Mouse (Mus musculus) kidney, postnatal 0 days (tissue): ENCODE results near the gene Avil. TPM values are rescaled to one million over a fixed set of nuclear protein-coding genes. Genes with fewer than 3 reads are reported as not detected.

Source experiments
- ATAC-seq: fragments of 200-750 bp; cut with Nextera tagmentation; replicated peaks from 2 replicates; pipeline ENCODE4 v1.8.0; 2017; ENCODE audit warnings: low read depth, moderate number of reproducible peaks, moderate TSS enrichment, moderate library complexity; ENCODE audit not compliant: low FRiP score
- DNase-seq: peaks from one replicate; pipeline ENCODE4 v3.0.0-alpha.2; 2016; ENCODE audit warnings: low spot score
- H3K27ac ChIP-seq: fragments of 300-500 bp; sonication (generic); 2 replicates; pipeline ENCODE4 v1.5.1; 2014; ENCODE audit warnings: mild to moderate bottlenecking
- H3K27me3 ChIP-seq: fragments of 300-500 bp; sonication (generic); 2 replicates; pipeline ENCODE4 v1.6.1; 2014; ENCODE audit warnings: low read length, mixed read lengths; ENCODE audit not compliant: insufficient read depth
- H3K36me3 ChIP-seq: fragments of 300-500 bp; sonication (generic); 2 replicates; pipeline ENCODE4 v1.6.1; 2014; ENCODE audit warnings: low read length, mixed read lengths; ENCODE audit not compliant: insufficient read depth
- H3K4me1 ChIP-seq: fragments of 300-500 bp; sonication (generic); replicated peaks from 2 replicates; pipeline ENCODE4 v1.6.1; 2014; ENCODE audit warnings: antibody characterized with exemption, low read length, mixed read lengths; ENCODE audit not compliant: insufficient read depth
- H3K4me2 ChIP-seq: fragments of 300-500 bp; sonication (generic); 2 replicates; pipeline ENCODE4 v1.6.1; 2014; ENCODE audit warnings: mild to moderate bottlenecking, low read length, moderate library complexity, mixed read lengths
- H3K4me3 ChIP-seq: fragments of 300-500 bp; sonication (generic); replicated peaks from 2 replicates; pipeline ENCODE4 v1.5.1; 2014; ENCODE audit warnings: low read depth, low read length
- H3K9ac ChIP-seq: fragments of 300-500 bp; sonication (generic); 2 replicates; pipeline ENCODE4 v1.6.1; 2014; ENCODE audit warnings: low read depth, low read length
- H3K9me3 ChIP-seq: fragments of 300-500 bp; sonication (generic); replicated peaks from 2 replicates; pipeline ENCODE4 v1.6.1; 2016; ENCODE audit warnings: low read length, inconsistent platforms, mixed read lengths
- CTCF ChIP-seq: IDR thresholded peaks from 2 replicates; pipeline ENCODE4 v1.5.1; 2016; ENCODE audit warnings: antibody characterized with exemption, low read depth, mild to moderate bottlenecking, moderate library complexity
- WGBS: fragments of 180-500 bp; shearing (Covaris S2); extraction: QIAGEN DNeasy Blood & Tissue Kit; methylation state at CpG from one replicate; pipeline ENCODE4 v1.1.7; 2014; 5-methylcytosine and 5-hydroxymethylcytosine counted together
- polyA plus RNA-seq: library from polyadenylated mRNA; unstranded; fragments of >200 nt; fragmentation: Nextera tagmentation; extraction: Ambion mirVana; gene quantifications from 2 replicates; pipeline ENCODE4 v1.2.1, GENCODE M21; 2015

Avil gene
- polyA plus RNA-seq, 1 experiment from 2014 or later: 0.07 TPM

DNA sequence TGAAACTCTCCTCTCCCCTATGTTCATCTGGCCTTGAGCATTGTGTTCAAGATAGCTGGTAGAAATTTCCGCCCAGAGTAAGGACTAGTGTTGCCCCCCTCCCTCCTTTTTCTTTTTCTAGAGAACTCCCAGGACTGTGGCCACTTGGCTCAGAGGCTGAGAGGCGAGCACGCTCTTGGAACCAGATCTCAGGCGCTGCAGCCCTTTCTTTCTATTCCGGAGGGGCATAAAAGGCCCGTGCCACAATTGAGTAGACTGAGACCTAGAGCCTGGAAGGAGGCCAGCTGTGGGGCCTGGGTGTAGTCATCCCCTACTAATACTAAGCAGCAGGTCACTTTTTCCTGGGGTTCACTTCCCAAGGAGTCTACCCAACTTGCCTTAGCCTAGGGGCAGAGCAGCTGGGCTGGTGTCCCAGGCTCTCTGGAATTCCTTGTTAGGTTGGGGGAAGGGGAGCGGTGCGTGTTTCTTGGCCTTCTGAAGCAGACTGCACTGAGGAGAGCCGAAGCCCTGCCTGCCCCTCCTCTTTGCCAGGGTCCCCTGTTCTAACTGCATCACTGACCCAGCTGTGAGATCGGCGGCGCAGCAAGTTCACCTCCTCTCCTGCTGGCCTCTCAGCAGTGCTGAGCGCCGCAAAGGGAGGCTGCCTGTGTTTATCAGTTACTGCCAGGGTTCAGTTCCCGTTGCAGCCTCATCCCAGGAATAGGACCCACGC lies 20.1 kb upstream of the Avil start:
- ATAC-seq (no peak), DNase-seq (peak; percentile 74)
- 2% methylated on average over 16 of the region's 16 CpGs for WGBS
- no peak for TF ChIP-seq CTCF
- H3K9me3 ChIP-seq: no peaks in the 10 kb centered on the region
- H3K4me3 ChIP-seq: peak overlapping the region; percentile 98
- H3K4me1 ChIP-seq: peaks cover 49% of the 10 kb centered on the region
- H3K36me3 ChIP-seq: 0 out of 2 replicates have a peak, but pooled peaks cover 4% of the 10 kb centered on the region
- peak overlapping the region; percentile 99 for H3K27ac ChIP-seq
- peak overlapping the region; percentile 93 for H3K4me2 ChIP-seq
- no peaks in the 10 kb centered on the region for H3K27me3 ChIP-seq
- peak overlapping the region; percentile 96 for H3K9ac ChIP-seq

DNA sequence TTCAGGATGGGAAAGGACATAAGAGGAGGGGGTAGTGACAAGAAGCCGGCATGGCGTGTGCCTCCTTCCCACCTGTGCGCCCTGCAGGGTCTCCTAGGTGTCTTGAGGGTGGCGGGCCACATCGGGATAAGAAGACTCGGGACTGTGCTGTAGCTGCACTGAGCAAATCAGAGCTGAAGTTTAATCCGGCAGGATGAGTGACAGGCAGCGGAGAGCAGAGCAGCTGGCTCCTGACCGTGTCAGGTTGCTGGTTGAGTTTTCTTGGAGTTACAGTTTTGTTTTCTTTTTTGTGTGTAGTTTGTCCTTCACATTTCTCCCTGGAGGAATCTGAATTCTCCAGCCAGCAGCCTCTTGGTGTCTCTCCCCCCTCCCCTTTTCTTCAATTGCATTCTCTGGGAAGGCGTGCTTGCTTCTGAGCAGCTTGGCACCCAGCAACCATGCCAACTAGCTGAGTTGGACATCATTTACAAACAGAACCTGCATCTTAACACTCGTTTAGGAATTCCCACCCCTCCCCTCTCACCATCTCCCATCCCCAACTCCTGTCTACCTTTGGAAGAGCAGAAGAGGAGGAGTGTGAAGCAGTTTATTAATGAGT lies 19.5 kb upstream of the Avil start:
- no peak for DNase-seq
- peak overlapping the region; percentile 96 for H3K9ac ChIP-seq
- H3K36me3 ChIP-seq: 0 out of 2 replicates have a peak, but pooled peaks cover 4% of the 10 kb centered on the region
- WGBS: 5% methylated on average over 11 of the region's 11 CpGs
- peak overlapping the region; percentile 99 for H3K27ac ChIP-seq
- TF ChIP-seq CTCF: no peak
- no peaks in the 10 kb centered on the region for H3K27me3 ChIP-seq
- H3K4me1 ChIP-seq: peaks cover 49% of the 10 kb centered on the region
- peak overlapping the region; percentile 93 for H3K4me2 ChIP-seq
- H3K9me3 ChIP-seq: no peaks in the 10 kb centered on the region
- ATAC-seq: no peak
- peak overlapping the region; percentile 98 for H3K4me3 ChIP-seq

- Histone ChIP-seq H3K9me3 (no peaks in the 10 kb centered on the region), H3K27ac (peak overlapping the region; percentile 32; the same call in 1 of the 2 replicates), H3K4me1 (peaks cover 51% of the 10 kb centered on the region), H3K9ac (peak overlapping the region; percentile 66), H3K4me3 (peak overlapping the region; percentile 98), H3K27me3 (no peaks in the 10 kb centered on the region), H3K36me3 (0 out of 2 replicates have a peak, but pooled peaks cover 4% of the 10 kb centered on the region), H3K4me2 (peak overlapping the region; percentile 93)
- no peak for TF ChIP-seq CTCF
- ATAC-seq (no peak), DNase-seq (no peak)
- WGBS: 46% methylated on average over 3 of the region's 3 CpGs
Measured at GRCm38 (mm10) chr10:126981746-126982145, 18.8 kb upstream of the Avil start.

- Histone ChIP-seq H3K27me3 (no peaks in the 10 kb centered on the region), H3K4me1 (peaks cover 63% of the 10 kb centered on the region), H3K27ac (no peak overlapping the region), H3K4me3 (peak overlapping the region; percentile 98), H3K9me3 (no peaks in the 10 kb centered on the region), H3K4me2 (peak overlapping the region; percentile 93), H3K9ac (peak overlapping the region; percentile 66), H3K36me3 (0 out of 2 replicates have a peak, but pooled peaks cover 9% of the 10 kb centered on the region)
- 24% methylated on average over 14 of the region's 14 CpGs for WGBS
- DNase-seq (no peak), ATAC-seq (no peak)
- no peak for TF ChIP-seq CTCF
Measured at GRCm38 (mm10) chr10:126983193-126983725, 17.2 kb upstream of the Avil start.

- Histone ChIP-seq H3K9ac (no peak overlapping the region), H3K4me3 (no peak overlapping the region), H3K9me3 (no peaks in the 10 kb centered on the region), H3K27me3 (no peaks in the 10 kb centered on the region), H3K4me1 (peaks cover 70% of the 10 kb centered on the region), H3K36me3 (0 out of 2 replicates have a peak, but pooled peaks cover 9% of the 10 kb centered on the region), H3K27ac (peak overlapping the region; percentile 51), H3K4me2 (peak overlapping the region; percentile 93)
- ATAC-seq (no peak), DNase-seq (no peak)
- WGBS: 9% methylated on average over 5 of the region's 5 CpGs
- TF ChIP-seq CTCF: no peak
Measured at GRCm38 (mm10) chr10:126984189-126985004, 16.1 kb upstream of the Avil start.

DNA sequence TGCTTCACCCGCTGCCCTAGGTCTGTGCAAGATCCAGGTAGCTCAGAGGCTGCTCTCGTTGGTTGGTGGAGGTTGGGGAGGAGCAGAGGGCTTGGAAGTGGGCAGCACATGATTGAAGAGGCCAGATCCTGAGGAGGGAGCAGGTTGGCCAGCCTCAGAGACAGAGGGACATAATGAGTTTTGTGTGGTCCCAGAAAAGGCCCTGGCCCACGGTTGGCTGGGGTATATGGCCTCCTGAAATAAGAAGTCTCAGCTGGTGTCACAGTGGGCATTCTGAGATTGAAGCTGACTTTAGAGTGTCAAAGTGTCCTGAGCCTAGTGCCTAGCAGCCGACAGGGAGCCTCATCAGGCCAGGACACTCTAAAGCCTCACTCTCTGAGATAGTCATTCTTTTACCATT lies 15.4 kb upstream of the Avil start:
- Histone ChIP-seq H3K9me3 (no peaks in the 10 kb centered on the region), H3K27ac (peak overlapping the region; percentile 51; the same call in 1 of the 2 replicates), H3K4me2 (peak overlapping the region; percentile 93), H3K27me3 (no peaks in the 10 kb centered on the region), H3K9ac (no peak overlapping the region), H3K4me3 (no peak overlapping the region), H3K36me3 (0 out of 2 replicates have a peak, but pooled peaks cover 9% of the 10 kb centered on the region), H3K4me1 (peaks cover 72% of the 10 kb centered on the region)
- DNase-seq (no peak), ATAC-seq (no peak)
- TF ChIP-seq CTCF: no peak
- 63% methylated on average over 4 of the region's 4 CpGs for WGBS
